Mouse (Mus musculus) c-Kit-positive CD71-positive TER-119-negative erythroid progenitor cells, embryonic 14.5 days (primary cell): ENCODE results near the gene Gm2012.
"Not testable (repeated sequence)": the region's sequence is repeated elsewhere in the genome, so short reads cannot be mapped to it uniquely, and the experiment has no call there.

Source experiments
- DNase-seq: peaks from one replicate; pipeline ENCODE4 v3.0.0-alpha.2; 2013; ENCODE audit warnings: low read depth

The Gm2012 gene

GRCm38 (mm10) chrX:26231255-26231654 is at the start of gene Gm2012:
Gene Gm2012 (minus strand): TSS chrX:26231355.
- not testable (repeated sequence) for DNase-seq

- not testable (repeated sequence) for DNase-seq
Observed at GRCm38 (mm10) chrX:26159146-26159545, 72.0 kb downstream of the Gm2012 start.
